Comparison of ENCODE assay signal across 27 mouse cellular contexts in genomic region chr6:139464980-139465379, GRCm38 (mm10). TPM values are rescaled to one million over a fixed set of nuclear protein-coding genes. Genes with fewer than 3 reads are reported as not detected.
"Had no signal": no experiment of that assay in that cellular context is flagged by ENCODE, and none has a peak within 500 bp of the region (broad histone marks: within the 10 kb centered on the region; RNA-seq: fewer than 3 reads in every experiment).

No protein-coding gene starts in this region.

- H3K4me3 ChIP-seq: gastrocnemius, adult 2 months; heart, embryonic 10.5 days; heart, embryonic 12.5 days; hindbrain, embryonic 10.5 days; hindbrain, embryonic 12.5 days; intestine, embryonic 15.5 days; layer of hippocampus, adult 2 months; left cerebral cortex, adult 2 months; limb, embryonic 10.5 days; limb, embryonic 12.5 days; liver, embryonic 13.5 days; liver, embryonic 15.5 days had no signal

- H3K27ac ChIP-seq: gastrocnemius, adult 2 months; heart, embryonic 10.5 days; hindbrain, embryonic 10.5 days; hindbrain, embryonic 12.5 days; hindbrain, embryonic 14.5 days; intestine, embryonic 15.5 days; layer of hippocampus, adult 2 months; left cerebral cortex, adult 2 months; limb, embryonic 10.5 days; limb, embryonic 12.5 days; liver, embryonic 13.5 days; liver, embryonic 15.5 days had no signal

- DNase-seq: gastrocnemius, adult 2 months; gastrocnemius, postnatal 10 days; gastrocnemius, postnatal 25 days; heart, adult 18-20 months; heart, postnatal 10 days; heart, postnatal 4 days; kidney, postnatal 36 days; liver; liver, embryonic 13.5 days had no signal

- H3K9ac ChIP-seq: heart, embryonic 12.5 days; hindbrain, embryonic 12.5 days; hindbrain, embryonic 14.5 days; intestine, embryonic 15.5 days; limb, embryonic 12.5 days; liver, embryonic 13.5 days; liver, embryonic 15.5 days had no signal

- H3K9me3 ChIP-seq: heart, embryonic 10.5 days; heart, embryonic 12.5 days; hindbrain, embryonic 10.5 days; hindbrain, embryonic 12.5 days; intestine, embryonic 15.5 days; limb, embryonic 10.5 days; limb, embryonic 12.5 days; liver, embryonic 13.5 days; liver, embryonic 15.5 days had no signal

- H3K4me2 ChIP-seq: heart, embryonic 12.5 days; hindbrain, embryonic 12.5 days; hindbrain, embryonic 14.5 days; intestine, embryonic 15.5 days; limb, embryonic 12.5 days; liver, embryonic 11.5 days; liver, embryonic 13.5 days; liver, embryonic 15.5 days had no signal

- H3K27me3 ChIP-seq: heart, embryonic 12.5 days; hindbrain, embryonic 12.5 days; intestine, embryonic 15.5 days; limb, embryonic 12.5 days; liver, embryonic 13.5 days; liver, embryonic 15.5 days had no signal

- H3K4me1 ChIP-seq: heart, embryonic 10.5 days; heart, embryonic 12.5 days; hindbrain, embryonic 10.5 days; hindbrain, embryonic 12.5 days; intestine, embryonic 15.5 days; limb, embryonic 10.5 days; limb, embryonic 12.5 days; liver, embryonic 13.5 days; liver, embryonic 15.5 days had no signal

- ATAC-seq: hindbrain, embryonic 16.5 days; inflammation-experienced regulatory T-cells, adult 6 months; intestine, embryonic 15.5 days; intestine, postnatal 0 days had no signal

- H3K36me3 ChIP-seq: heart, embryonic 10.5 days; heart, embryonic 12.5 days; hindbrain, embryonic 10.5 days; hindbrain, embryonic 12.5 days; intestine, embryonic 15.5 days; limb, embryonic 10.5 days; limb, embryonic 12.5 days; liver, embryonic 13.5 days; liver, embryonic 15.5 days had no signal

RNA-seq across cellular contexts. Expression of gene Rergl, which starts 36.8 kb away (rescaled TPM):
- polyA plus RNA-seq: forebrain, embryonic 16.5 days; heart, embryonic 10.5 days; heart, embryonic 12.5 days; heart, embryonic 14.5 days; heart, embryonic 16.5 days; hindbrain, embryonic 10.5 days; hindbrain, embryonic 12.5 days; hindbrain, embryonic 14.5 days; hindbrain, embryonic 16.5 days; inflammation-experienced regulatory T-cells, adult 6 months; limb, embryonic 10.5 days; limb, embryonic 12.5 days; liver, embryonic 11.5 days; liver, embryonic 13.5 days; liver, embryonic 15.5 days had no signal
